Mouse (Mus musculus): ENCODE measurements around the gene Serpina3g. TPM values are rescaled to one million over a fixed set of nuclear protein-coding genes. Genes with fewer than 3 reads are reported as not detected.

The Serpina3g gene
- polyA plus RNA-seq (2017; shearing (Covaris generic)): 100 to 1,000 TPM in 1 of 2 experiments, 10 to 100 TPM in 1; 77.8 to 368 TPM

GRCm38 (mm10) chr12:104235915-104236314 is at the start of gene Serpina3g:
Gene Serpina3g, plus strand, starts transcription at chr12:104236245.

GRCm38 (mm10) chr12:104214445-104214753 is 21.6 kb upstream of the Serpina3g start, which contains the start of gene Serpina3f:
Gene Serpina3f, plus strand, starts transcription at chr12:104214544.

GRCm38 (mm10) chr12:104262863-104263262 is 26.8 kb downstream of the Serpina3g start, which contains the start of gene Serpina3i:
Gene Serpina3i, plus strand, starts transcription at chr12:104263122.

Other genes with a start within 250 kb of the Serpina3g start
- gene Serpina11, start 246.3 kb upstream of the Serpina3g start, polyA plus RNA-seq (2017; shearing (Covaris generic)): not detected
- gene Serpina9, start 222.5 kb upstream of the Serpina3g start, polyA plus RNA-seq (2017; shearing (Covaris generic)): 10 to 100 TPM in 1 of 2 experiments, 1 to 10 TPM in 1; 2.1 to 10.2 TPM
- under 1 TPM; 0.07 to 0.12 TPM for gene Serpina12, start 191.8 kb upstream of the Serpina3g start, polyA plus RNA-seq (2017; shearing (Covaris generic))
- gene Serpina5, start 135.1 kb upstream of the Serpina3g start, polyA plus RNA-seq (2017; shearing (Covaris generic)): under 1 TPM; 0.07 to 0.21 TPM
- not detected for gene Serpina3a, start 123.5 kb upstream of the Serpina3g start, polyA plus RNA-seq (2017; shearing (Covaris generic))
- 1 to 10 TPM in 1 of 2 experiments, under 1 TPM in 1; 0.14 to 1.7 TPM for gene Serpina3b, start 108.2 kb upstream of the Serpina3g start, polyA plus RNA-seq (2017; shearing (Covaris generic))
- not detected for gene Serpina3c, start 82.4 kb upstream of the Serpina3g start, polyA plus RNA-seq (2017; shearing (Covaris generic))
- gene Serpina3f, start 21.7 kb upstream of the Serpina3g start, polyA plus RNA-seq (2017; shearing (Covaris generic)): 10 to 100 TPM; 10.3 to 12.1 TPM
- gene Serpina3i, start 26.9 kb downstream of the Serpina3g start, polyA plus RNA-seq (2017; shearing (Covaris generic)): not detected
- gene Serpina3j, start 78.3 kb downstream of the Serpina3g start, polyA plus RNA-seq (2017; shearing (Covaris generic)): under 1 TPM in 1 of 2 experiments, not detected in 1; 0.82 TPM
- not detected for gene Serpina3k, start 102.2 kb downstream of the Serpina3g start, polyA plus RNA-seq (2017; shearing (Covaris generic))
- not detected for gene Serpina3m, start 102.2 kb downstream of the Serpina3g start, polyA plus RNA-seq (2017; shearing (Covaris generic))
- gene Serpina3n, start 170.5 kb downstream of the Serpina3g start, polyA plus RNA-seq (2017; shearing (Covaris generic)): not detected
- under 1 TPM in 1 of 2 experiments, not detected in 1; 0.66 TPM for gene Gsc, start 237.1 kb downstream of the Serpina3g start, polyA plus RNA-seq (2017; shearing (Covaris generic))

Data from inflammation-experienced regulatory T-cells (primary cell).